Mouse (Mus musculus): ENCODE measurements around the gene Zfp329. TPM values are rescaled to one million over a fixed set of nuclear protein-coding genes. Genes with fewer than 3 reads are reported as not detected.
A peak's percentile ranks its signal among the peaks of the same experiment; 100 is the strongest.
"Not testable (repeated sequence)": the region's sequence is repeated elsewhere in the genome, so short reads cannot be mapped to it uniquely, and the experiment has no call there.

The Zfp329 gene
- polyA plus RNA-seq, 1 experiment, result 12.2 TPM

DNA sequence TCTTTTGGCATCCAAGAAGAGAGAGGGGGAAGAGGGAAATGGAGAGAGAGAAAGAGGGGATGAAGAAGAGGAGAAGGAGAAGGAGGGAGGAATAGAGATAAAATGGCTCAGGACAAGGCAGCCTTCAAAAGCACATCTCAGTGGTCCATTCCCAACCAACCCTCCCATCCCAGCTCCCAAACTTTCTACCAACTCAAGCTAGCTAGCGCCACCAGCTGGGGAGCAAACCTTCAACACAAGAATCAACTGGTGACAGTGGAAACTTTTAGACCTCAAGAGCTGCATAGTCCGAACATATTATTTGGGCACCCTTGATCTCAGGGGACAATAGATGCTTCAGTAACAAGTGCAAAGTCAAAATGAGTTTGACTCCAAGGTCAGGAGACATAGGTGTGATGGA is 20.7 kb downstream of the Zfp329 start:
- no peak for TF ChIP-seq CTCF (IDR thresholded peaks at IDR 0.05; ENCODE audit: borderline replicate concordance, insufficient read depth, low read length)
- no peak for TF ChIP-seq POLR2A (IDR thresholded peaks at IDR 0.05; ENCODE audit: low read depth, low read length)
- H3K4me1 ChIP-seq (ENCODE audit: control insufficient read depth, insufficient read depth, low read length), result no peaks in the 10 kb centered on the region
- no peak overlapping the region for H3K4me3 ChIP-seq (ENCODE audit: insufficient read depth, low read length)
- H3K27ac ChIP-seq (ENCODE audit: insufficient read depth, low read length), result no peak overlapping the region

DNA sequence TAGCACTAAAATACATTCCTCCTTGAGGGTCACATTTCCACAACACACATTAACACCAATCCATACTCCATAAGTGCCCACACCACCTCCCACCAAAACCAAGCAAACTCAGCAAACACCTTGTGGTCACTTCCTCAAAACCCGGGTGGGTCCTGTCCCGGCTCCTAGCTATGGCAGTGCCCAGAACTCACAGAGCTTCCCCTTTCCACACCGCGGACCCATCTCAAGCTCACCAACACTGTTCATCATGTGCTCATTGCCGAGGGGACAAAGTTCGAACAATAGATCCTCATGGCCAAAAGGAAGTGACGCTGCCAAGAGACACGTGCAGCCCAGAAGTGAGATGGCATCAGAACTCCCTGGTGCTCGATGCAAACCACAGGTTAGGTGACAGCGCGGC is 26.0 kb downstream of the Zfp329 start:
- H3K27ac ChIP-seq (ENCODE audit: insufficient read depth, low read length); H3K4me3 ChIP-seq (ENCODE audit: insufficient read depth, low read length); H3K4me1 ChIP-seq (ENCODE audit: control insufficient read depth, insufficient read depth, low read length): not testable (repeated sequence)

DNA sequence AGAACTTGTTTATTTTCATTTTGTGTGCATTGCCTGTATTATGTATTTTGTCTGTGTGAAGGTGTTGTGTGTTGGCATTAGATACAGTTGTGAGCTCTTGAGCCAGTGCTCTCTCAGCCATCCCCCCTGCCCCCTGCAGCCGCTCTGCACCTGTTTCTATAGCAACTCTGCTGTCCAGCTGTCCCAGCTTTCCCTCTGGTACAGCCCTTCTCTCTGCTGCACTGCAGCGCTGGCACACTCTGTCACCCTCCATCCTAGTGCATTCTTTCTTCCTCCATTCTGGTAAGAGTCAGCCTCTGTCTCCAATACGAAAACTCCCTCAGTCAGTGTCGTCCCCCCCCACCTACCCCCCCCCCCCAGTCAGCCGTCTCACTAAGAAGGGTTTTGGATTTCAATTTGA is 30.6 kb downstream of the Zfp329 start:
- H3K4me3 ChIP-seq (ENCODE audit: insufficient read depth, low read length), result no peak overlapping the region
- no peak overlapping the region for H3K27ac ChIP-seq (ENCODE audit: insufficient read depth, low read length)
- TF ChIP-seq CTCF (IDR thresholded peaks at IDR 0.05; ENCODE audit: borderline replicate concordance, insufficient read depth, low read length) (no peak), POLR2A (IDR thresholded peaks at IDR 0.05; ENCODE audit: low read depth, low read length) (no peak)
- no peaks in the 10 kb centered on the region for H3K4me1 ChIP-seq (ENCODE audit: control insufficient read depth, insufficient read depth, low read length)

DNA sequence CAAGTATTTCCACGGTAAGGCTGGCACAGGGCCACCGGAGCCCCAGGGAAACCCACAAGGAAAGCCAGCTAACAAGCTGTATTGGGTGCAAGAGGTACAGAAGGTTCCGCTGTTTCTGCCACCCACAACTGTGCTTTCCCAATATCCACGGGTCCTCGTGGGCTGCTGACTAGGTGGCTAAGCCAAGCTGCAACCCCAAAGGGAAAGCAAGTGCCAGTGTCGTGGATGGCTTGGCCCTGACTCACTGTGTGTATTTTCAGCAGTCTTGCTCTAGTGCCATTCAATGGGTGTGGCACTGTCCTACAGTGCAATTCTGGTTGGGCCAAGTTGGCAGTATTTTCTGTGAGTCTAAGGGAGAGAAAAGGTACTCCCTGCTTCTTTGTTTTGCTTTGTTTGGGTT is 31.3 kb downstream of the Zfp329 start:
- TF ChIP-seq POLR2A (IDR thresholded peaks at IDR 0.05; ENCODE audit: low read depth, low read length) (no peak), CTCF (IDR thresholded peaks at IDR 0.05; ENCODE audit: borderline replicate concordance, insufficient read depth, low read length) (no peak)
- H3K4me1 ChIP-seq (ENCODE audit: control insufficient read depth, insufficient read depth, low read length), result no peaks in the 10 kb centered on the region
- no peak overlapping the region for H3K27ac ChIP-seq (ENCODE audit: insufficient read depth, low read length)
- H3K4me3 ChIP-seq (ENCODE audit: insufficient read depth, low read length), result no peak overlapping the region

DNA sequence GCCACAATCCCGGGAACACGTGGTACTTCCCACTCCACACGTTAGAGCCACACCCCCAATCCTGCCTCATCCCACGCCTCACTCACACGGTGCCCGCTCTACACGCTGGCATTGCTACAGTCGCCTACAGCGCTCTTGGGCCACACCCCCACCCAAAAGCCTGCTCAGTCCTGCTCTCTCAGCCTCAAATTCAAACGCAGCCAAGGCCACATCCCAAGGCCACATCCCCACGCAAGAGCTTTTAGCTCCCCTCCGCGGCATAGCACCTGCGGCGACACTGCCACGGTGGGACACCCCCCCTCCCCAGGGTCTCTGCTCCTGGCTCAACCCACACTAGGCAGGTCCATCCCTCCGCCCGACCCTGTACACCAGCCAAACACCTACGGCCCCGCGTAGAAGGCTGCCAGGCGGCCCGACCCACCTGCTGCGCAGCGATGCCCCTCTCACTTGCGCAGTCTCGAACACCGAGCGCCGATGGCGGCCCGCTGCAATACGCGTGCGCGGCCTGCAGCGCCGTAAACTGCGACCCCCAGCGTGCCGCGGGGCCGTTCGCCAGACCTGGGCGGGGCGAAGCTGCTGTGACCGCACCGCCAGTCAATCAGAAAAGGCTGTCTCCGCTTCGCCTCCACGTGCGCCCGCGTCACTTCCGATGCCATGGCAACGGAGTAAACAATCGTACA is 38.4 kb downstream of the Zfp329 start:
- no peak for TF ChIP-seq POLR2A (IDR thresholded peaks at IDR 0.05; ENCODE audit: low read depth, low read length)
- no peak for TF ChIP-seq CTCF (IDR thresholded peaks at IDR 0.05; ENCODE audit: borderline replicate concordance, insufficient read depth, low read length)
- Histone ChIP-seq H3K27ac (ENCODE audit: insufficient read depth, low read length) (no peak overlapping the region), H3K4me3 (ENCODE audit: insufficient read depth, low read length) (peak overlapping the region; percentile 61), H3K4me1 (ENCODE audit: control insufficient read depth, insufficient read depth, low read length) (no peaks in the 10 kb centered on the region)

DNA sequence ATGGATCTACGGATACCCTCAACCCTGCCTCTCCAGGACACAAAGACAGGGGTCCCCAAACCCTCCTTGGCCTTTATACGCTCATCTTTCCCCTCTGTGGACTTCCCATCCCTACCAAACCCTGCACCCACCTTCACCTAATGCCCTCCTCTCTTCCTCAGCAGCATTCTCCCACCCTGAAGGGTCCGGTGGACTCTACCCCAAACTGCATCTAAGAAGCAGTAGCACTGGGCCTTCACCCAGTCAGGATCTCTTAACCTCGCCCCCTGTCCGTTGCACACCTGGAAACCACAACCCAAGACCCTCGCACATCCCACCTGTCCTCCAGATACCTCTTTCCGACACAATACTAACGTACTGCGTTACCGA is 38.9 kb downstream of the Zfp329 start:
- Histone ChIP-seq H3K4me3 (ENCODE audit: insufficient read depth, low read length) (peak overlapping the region; percentile 61), H3K4me1 (ENCODE audit: control insufficient read depth, insufficient read depth, low read length) (no peaks in the 10 kb centered on the region), H3K27ac (ENCODE audit: insufficient read depth, low read length) (no peak overlapping the region)
- TF ChIP-seq POLR2A (IDR thresholded peaks at IDR 0.05; ENCODE audit: low read depth, low read length) (no peak), CTCF (IDR thresholded peaks at IDR 0.05; ENCODE audit: borderline replicate concordance, insufficient read depth, low read length) (no peak)

DNA sequence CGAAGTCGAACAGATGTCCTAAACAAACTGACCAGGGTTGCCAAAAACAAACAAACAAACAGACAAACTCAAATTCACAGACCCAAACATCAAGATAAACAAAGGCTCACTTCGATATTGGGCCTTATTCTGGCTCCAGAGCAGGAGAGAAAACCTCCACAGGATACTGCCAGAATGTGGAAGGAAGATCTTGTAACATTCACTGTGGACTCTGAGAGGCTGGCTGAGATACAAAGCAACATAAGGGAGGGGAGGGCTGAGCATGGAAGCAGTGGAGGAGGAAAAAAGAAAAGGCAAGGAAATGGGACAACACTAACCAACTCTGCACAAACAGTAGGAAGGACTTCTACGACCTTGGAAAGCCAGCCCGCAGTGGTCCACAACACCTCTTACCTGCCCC is 39.5 kb downstream of the Zfp329 start:
- Histone ChIP-seq H3K4me3 (ENCODE audit: insufficient read depth, low read length) (no peak overlapping the region), H3K4me1 (ENCODE audit: control insufficient read depth, insufficient read depth, low read length) (no peaks in the 10 kb centered on the region), H3K27ac (ENCODE audit: insufficient read depth, low read length) (no peak overlapping the region)
- TF ChIP-seq CTCF (IDR thresholded peaks at IDR 0.05; ENCODE audit: borderline replicate concordance, insufficient read depth, low read length) (no peak), POLR2A (IDR thresholded peaks at IDR 0.05; ENCODE audit: low read depth, low read length) (no peak)

DNA sequence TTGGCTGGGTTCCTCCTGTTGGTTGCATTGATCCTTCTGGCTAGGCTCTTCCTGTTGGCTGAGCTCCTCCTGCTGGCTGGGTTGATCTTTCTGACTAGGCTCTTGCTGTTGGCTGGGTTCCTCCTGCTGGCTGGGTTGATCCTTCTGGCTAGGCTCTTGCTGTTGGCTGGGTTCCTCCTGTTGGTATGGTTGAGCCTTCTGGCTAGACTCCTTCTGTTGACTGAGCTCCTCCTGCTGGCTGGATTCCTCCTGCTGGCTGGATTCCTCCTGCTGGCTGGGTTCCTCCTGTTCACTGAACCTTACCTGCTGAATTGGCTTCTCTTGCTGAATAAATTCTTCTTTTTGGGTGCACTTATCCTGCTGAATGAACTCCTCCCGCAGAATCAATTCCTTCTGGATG is 44.1 kb downstream of the Zfp329 start:
- TF ChIP-seq CTCF (IDR thresholded peaks at IDR 0.05; ENCODE audit: borderline replicate concordance, insufficient read depth, low read length) (no peak), POLR2A (IDR thresholded peaks at IDR 0.05; ENCODE audit: low read depth, low read length) (no peak)
- no peak overlapping the region for H3K4me3 ChIP-seq (ENCODE audit: insufficient read depth, low read length)
- H3K4me1 ChIP-seq (ENCODE audit: control insufficient read depth, insufficient read depth, low read length), result no peaks in the 10 kb centered on the region
- no peak overlapping the region for H3K27ac ChIP-seq (ENCODE audit: insufficient read depth, low read length)

DNA sequence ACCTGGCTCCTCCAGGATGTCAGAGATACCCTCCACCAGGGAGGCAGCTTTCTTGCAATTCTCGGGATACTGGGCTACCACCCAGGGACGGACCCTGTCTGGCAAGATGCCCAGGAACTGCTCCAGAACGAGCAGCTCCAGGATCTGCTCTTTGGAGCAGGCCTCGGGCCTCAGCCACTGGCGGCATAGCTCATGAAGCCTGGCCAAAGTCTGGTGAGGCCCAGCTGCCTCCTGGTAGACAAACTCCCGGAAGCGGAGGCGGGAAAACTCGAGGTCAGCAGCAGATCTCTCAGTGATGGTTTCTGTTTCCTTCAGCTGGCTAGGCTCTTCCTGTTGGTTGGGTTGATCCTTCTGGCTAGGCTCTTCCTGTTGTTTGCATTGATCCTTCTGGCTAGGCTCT is 44.5 kb downstream of the Zfp329 start:
- Histone ChIP-seq H3K27ac (ENCODE audit: insufficient read depth, low read length) (no peak overlapping the region), H3K4me3 (ENCODE audit: insufficient read depth, low read length) (no peak overlapping the region), H3K4me1 (ENCODE audit: control insufficient read depth, insufficient read depth, low read length) (no peaks in the 10 kb centered on the region)
- TF ChIP-seq POLR2A (IDR thresholded peaks at IDR 0.05; ENCODE audit: low read depth, low read length), result no peak

Other genes starting within 250 kb of the Zfp329 start
- 0.05 TPM in 1 of 2 replicates, not detected in the other for gene Vmn2r53, start 210.1 kb downstream of the Zfp329 start, polyA plus RNA-seq (2011; ENCODE audit: insufficient read length, low read depth, missing spikeins)
- not detected in 2 replicates for gene Vmn2r54, start 178.5 kb downstream of the Zfp329 start, polyA plus RNA-seq (2011; ENCODE audit: insufficient read length, low read depth, missing spikeins)
- not detected in 2 replicates for gene Vmn2r55, start 133.9 kb downstream of the Zfp329 start, polyA plus RNA-seq (2011; ENCODE audit: insufficient read length, low read depth, missing spikeins)
- not detected in 2 replicates for gene Vmn2r56, start 83.9 kb downstream of the Zfp329 start, polyA plus RNA-seq (2011; ENCODE audit: insufficient read length, low read depth, missing spikeins)
- 1.5 and 1.9 TPM in 2 replicates for gene Zscan18, start 15.2 kb downstream of the Zfp329 start, polyA plus RNA-seq (2011; ENCODE audit: insufficient read length, low read depth, missing spikeins)
- gene Zfp110, start 15.9 kb upstream of the Zfp329 start, polyA plus RNA-seq (2011; ENCODE audit: insufficient read length, low read depth, missing spikeins), result 25.6 and 27.3 TPM in 2 replicates
- 2.9 and 3.4 TPM in 2 replicates for gene Zfp128, start 62.3 kb upstream of the Zfp329 start, polyA plus RNA-seq (2011; ENCODE audit: insufficient read length, low read depth, missing spikeins)
- gene Zscan22, start 79.0 kb upstream of the Zfp329 start, polyA plus RNA-seq (2011; ENCODE audit: insufficient read length, low read depth, missing spikeins), result 7.6 and 9.8 TPM in 2 replicates
- 1,341 and 1,449 TPM in 2 replicates for gene Rps5, start 103.4 kb upstream of the Zfp329 start, polyA plus RNA-seq (2011; ENCODE audit: insufficient read length, low read depth, missing spikeins)
- 0.30 and 0.63 TPM in 2 replicates for gene Rnf225, start 108.6 kb upstream of the Zfp329 start, polyA plus RNA-seq (2011; ENCODE audit: insufficient read length, low read depth, missing spikeins)
- gene Zfp324, start 147.0 kb upstream of the Zfp329 start, polyA plus RNA-seq (2011; ENCODE audit: insufficient read length, low read depth, missing spikeins), result 5.5 and 6.9 TPM in 2 replicates
- 2.4 and 2.8 TPM in 2 replicates for gene Zfp446, start 159.0 kb upstream of the Zfp329 start, polyA plus RNA-seq (2011; ENCODE audit: insufficient read length, low read depth, missing spikeins)
- not detected in 2 replicates for gene Slc27a5, start 179.3 kb upstream of the Zfp329 start, polyA plus RNA-seq (2011; ENCODE audit: insufficient read length, low read depth, missing spikeins)
- 352 and 453 TPM in 2 replicates for gene Trim28, start 180.3 kb upstream of the Zfp329 start, polyA plus RNA-seq (2011; ENCODE audit: insufficient read length, low read depth, missing spikeins)
- 14.2 and 16.9 TPM in 2 replicates for gene Zbtb45, start 191.2 kb upstream of the Zfp329 start, polyA plus RNA-seq (2011; ENCODE audit: insufficient read length, low read depth, missing spikeins)
- gene Chmp2a, start 215.9 kb upstream of the Zfp329 start, polyA plus RNA-seq (2011; ENCODE audit: insufficient read length, low read depth, missing spikeins), result 85.6 and 98.6 TPM in 2 replicates
- gene Ube2m, start 219.4 kb upstream of the Zfp329 start, polyA plus RNA-seq (2011; ENCODE audit: insufficient read length, low read depth, missing spikeins), result 273 and 288 TPM in 2 replicates
- 0.80 and 1.0 TPM in 2 replicates for gene Mzf1, start 235.9 kb upstream of the Zfp329 start, polyA plus RNA-seq (2011; ENCODE audit: insufficient read length, low read depth, missing spikeins)

All from embryonic fibroblast, embryonic 13.5 days (primary cell).